Mouse (Mus musculus) right cerebral cortex, postnatal 36 days (tissue): ENCODE data around the gene Gm266.

Experiments
- DNase-seq, 2 experiments: peaks; one replicate each; pipeline ENCODE4 v3.0.0; 2022; ENCODE audit warnings: low spot score in 2 of 2, mixed read lengths in 1 of 2

Gene Gm266

GRCm38 (mm10) chr12:111436640-111437039 lies 49.0 kb downstream of the Gm266 start:
- peak in 1 of 2 experiments; percentile 47 for DNase-seq

DNA sequence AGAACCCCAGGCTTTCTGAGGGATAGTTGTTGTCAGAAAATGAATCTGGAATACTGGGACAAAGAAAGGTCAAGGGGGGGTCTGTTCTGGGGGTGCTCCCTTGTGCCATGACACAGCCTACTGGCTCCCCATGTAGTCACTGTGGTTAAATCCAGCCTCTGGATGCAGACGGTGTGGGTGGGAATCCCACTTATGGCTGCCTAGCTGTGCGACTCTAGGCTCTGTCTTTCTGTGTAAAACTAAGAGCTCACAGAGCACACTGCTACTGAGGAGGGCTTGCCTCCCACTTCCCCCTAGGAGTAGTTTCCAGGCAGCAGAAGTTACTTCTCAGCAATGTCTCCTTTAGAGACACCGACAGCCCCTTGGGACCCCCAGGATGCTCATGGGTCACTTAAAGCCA lies 49.5 kb downstream of the Gm266 start:
- peak in 1 of 2 experiments; percentile 42 for DNase-seq

- DNase-seq = no peak
Measured at GRCm38 (mm10) chr12:111434745-111435327, 50.8 kb downstream of the Gm266 start.
